Mouse (Mus musculus) thymus, adult 2 months (tissue): ENCODE data around the gene Rph3al.

Experiments
- CTCF ChIP-seq: fragments of 200-500 bp; IDR thresholded peaks from 2 replicates; pipeline ENCODE4 v1.5.1; 2012; ENCODE audit warnings: mild to moderate bottlenecking, control low read depth, low read length, moderate library complexity, borderline replicate concordance; ENCODE audit not compliant: control insufficient read depth, poor library complexity, insufficient read depth; ENCODE audit errors: extremely low read depth
- POLR2A ChIP-seq: fragments of 200-500 bp; IDR thresholded peaks from 2 replicates; pipeline ENCODE4 v1.6.1; 2012; ENCODE audit warnings: mild to moderate bottlenecking, low read length, control low read depth, moderate library complexity; ENCODE audit not compliant: control insufficient read depth, poor library complexity, insufficient read depth; ENCODE audit errors: extremely low read depth

GRCm38 (mm10) chr11:75811900-75812299 lies 126.3 kb downstream of the Rph3al start:
- TF ChIP-seq CTCF (no peak), POLR2A (no peak)
